Mouse (Mus musculus) cerebellum, adult 2 months (tissue): ENCODE measurements at regions not wholly inside any gene's neighbourhood (a gene's known extent, or its start where the extent isn't known, plus 50 kb on each side); places are given as distances from the start of the nearest gene placed in this dataset.

Experiments used
- CTCF ChIP-seq: fragments of 200-500 bp; IDR thresholded peaks from 2 replicates; pipeline ENCODE4 v1.5.1; 2011; ENCODE audit warnings: low read depth, mild to moderate bottlenecking, control low read depth, low read length, moderate library complexity, borderline replicate concordance; ENCODE audit not compliant: insufficient read depth
- POLR2A ChIP-seq: fragments of 200-500 bp; IDR thresholded peaks from 2 replicates; pipeline ENCODE4 v1.6.1; 2011; ENCODE audit warnings: low read length, control low read depth, borderline replicate concordance; ENCODE audit not compliant: insufficient read depth

DNA sequence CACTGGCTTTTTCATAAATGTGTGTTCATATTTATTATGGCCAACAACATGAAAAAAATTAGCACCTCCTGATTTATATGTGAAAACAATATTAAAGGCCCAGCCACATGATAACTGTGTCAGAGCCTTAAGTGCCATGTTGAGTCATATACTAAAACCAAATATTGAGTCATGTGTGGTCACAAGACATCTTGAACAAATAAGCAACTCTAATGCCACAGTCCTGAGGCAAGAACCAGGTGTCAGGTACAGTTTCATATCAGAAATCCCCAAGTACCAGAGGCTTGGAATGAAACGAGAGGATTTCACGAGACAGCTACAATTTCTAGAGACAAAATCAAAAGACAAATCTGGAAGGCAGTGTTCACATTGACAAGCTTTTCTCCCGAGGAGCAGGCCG lies 157.4 kb downstream of the Tmem17 start:
- TF ChIP-seq CTCF (no peak), POLR2A (no peak)
